8 mouse cellular contexts compared by ENCODE assay signal in the genomic region with DNA sequence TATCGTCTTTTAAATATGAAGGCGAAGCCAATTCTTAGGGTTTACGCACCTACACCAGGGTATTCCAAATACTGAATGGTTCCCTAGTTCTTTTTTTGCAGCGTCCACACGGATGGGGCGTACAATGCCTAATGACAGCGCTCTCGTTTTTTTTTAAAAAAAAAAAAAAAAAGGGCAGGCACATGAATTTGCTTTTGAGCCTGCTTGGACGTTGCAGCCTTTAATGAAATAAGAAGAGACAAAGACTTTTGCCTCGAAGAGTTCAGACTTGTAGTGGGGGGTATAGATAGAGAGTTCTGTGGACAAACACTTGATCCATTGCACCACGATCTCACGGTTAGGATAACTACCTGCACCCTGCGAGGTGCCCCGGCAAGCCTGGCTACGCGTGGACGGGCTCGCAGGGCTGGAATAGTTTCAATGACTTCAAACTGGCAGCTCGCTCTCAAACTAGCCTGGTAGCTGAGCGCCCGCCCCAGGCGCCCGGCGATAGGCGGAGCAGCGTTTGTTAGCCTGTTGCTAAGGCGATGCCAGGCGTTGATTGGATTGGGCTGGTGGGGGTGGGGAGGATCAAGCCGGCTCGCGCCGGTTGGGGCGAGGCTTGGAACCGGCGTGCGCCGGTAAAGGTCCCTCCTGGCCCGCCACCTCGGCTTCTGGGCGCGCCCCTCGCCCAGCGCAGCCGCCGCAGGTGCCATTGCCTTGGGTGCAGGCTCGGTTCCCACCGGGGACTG. TPM values are rescaled to one million over a fixed set of nuclear protein-coding genes. Genes with fewer than 3 reads are reported as not detected.
DNase-seq lines count a peak whose midpoint lies in the region; ATAC-seq and TF ChIP-seq lines count a peak whose summit lies in the region.

No protein-coding gene starts in this region.

- peaks cover 17% of the 10 kb centered on the region for H3K4me1 ChIP-seq in erythroblast, embryonic 14.5 days (ENCODE audit: control insufficient read depth)
- H3K4me1 ChIP-seq in heart, embryonic 12.5 days (replicated peaks) = 0 out of 2 replicates have a peak, but pooled peaks cover 2% of the 10 kb centered on the region
- peaks cover 7% of the 10 kb centered on the region; the same call in 1 of the 2 replicates for H3K4me1 ChIP-seq in kidney, embryonic 16.5 days (ENCODE audit: insufficient read depth, low read length)
- H3K4me1 ChIP-seq in liver, adult 2 months (ENCODE audit: control insufficient read depth, insufficient read depth, low read length) = peaks cover 4% of the 10 kb centered on the region; the same call in 1 of the 2 replicates

- H3K79me2 ChIP-seq in liver, adult 2 months (ENCODE audit: control insufficient read depth, insufficient read depth, low read length) = 0 out of 2 replicates have a peak, but pooled peaks cover 3% of the 10 kb centered on the region

- no peak for TF ChIP-seq CTCF in liver, adult 2 months (IDR thresholded peaks at IDR 0.05; ENCODE audit: low read depth, low read length)

- peak; percentile 81 for TF ChIP-seq POLR2A in liver, adult 2 months (IDR thresholded peaks at IDR 0.05; ENCODE audit: extremely low read depth, insufficient read depth, low read length)

- ATAC-seq in heart, embryonic 12.5 days (ENCODE audit: insufficient number of reproducible peaks, low FRiP score) = peak; percentile 91
- ATAC-seq in kidney, embryonic 16.5 days (ENCODE audit: low FRiP score, low TSS enrichment) = peak; percentile 91
- ATAC-seq in monocyte, adult 5-6 weeks (replicated peaks; ENCODE audit: insufficient number of reproducible peaks, low FRiP score, low TSS enrichment, poor library complexity, severe bottlenecking) = peak; percentile 74

- H3K4me2 ChIP-seq in heart, embryonic 12.5 days = peak overlapping the region; percentile 73
- H3K4me2 ChIP-seq in kidney, embryonic 16.5 days (replicated peaks; ENCODE audit: low read depth, low read length) = peak overlapping the region; percentile 48

- WGBS in heart, embryonic 12.5 days = under 1% methylated on average over 47 of the region's 47 CpGs
- WGBS in kidney, embryonic 16.5 days = under 1% methylated on average over 45 of the region's 47 CpGs
- under 1% methylated on average over 47 of the region's 47 CpGs for WGBS in liver, adult 2 months

- H3K27me3 ChIP-seq in erythroblast, embryonic 14.5 days (ENCODE audit: control insufficient read depth) = 0 out of 2 replicates have a peak, but pooled peaks cover 3% of the 10 kb centered on the region
- no peaks in the 10 kb centered on the region for H3K27me3 ChIP-seq in heart, embryonic 12.5 days (replicated peaks)
- H3K27me3 ChIP-seq in kidney, embryonic 16.5 days (ENCODE audit: insufficient read depth, low read length) = no peaks in the 10 kb centered on the region
- H3K27me3 ChIP-seq in liver, adult 2 months (ENCODE audit: control insufficient read depth, insufficient read depth, low read length) = no peaks in the 10 kb centered on the region

- H3K27ac ChIP-seq in heart, embryonic 12.5 days (ENCODE audit: poor library complexity, severe bottlenecking) = peak overlapping the region; percentile 100
- H3K27ac ChIP-seq in kidney, embryonic 16.5 days (ENCODE audit: low read length) = peak overlapping the region; percentile 100
- H3K27ac ChIP-seq in liver, adult 2 months (replicated peaks; ENCODE audit: insufficient read depth, low read depth, low read length) = peak overlapping the region; percentile 95

- no peaks in the 10 kb centered on the region for H3K9me3 ChIP-seq in erythroblast, embryonic 14.5 days (ENCODE audit: control insufficient read depth, low read length)
- H3K9me3 ChIP-seq in heart, embryonic 12.5 days (replicated peaks) = no peaks in the 10 kb centered on the region
- H3K9me3 ChIP-seq in kidney, embryonic 16.5 days (ENCODE audit: low read length) = no peaks in the 10 kb centered on the region

- DNase-seq in CD4-positive helper T cell, adult 2 months (ENCODE audit: low read depth, low spot score) = peak; percentile 98
- peak; percentile 92 for DNase-seq in brain, embryonic 18.5 days (ENCODE audit: low read depth, low spot score)
- DNase-seq in liver, adult 2 months (ENCODE audit: extremely low read depth, low read depth, low spot score) = peak; percentile 89
- peak; percentile 95 to 96 for DNase-seq in spleen, postnatal 36 days (ENCODE audit: low spot score in 2 of 2)

- peak overlapping the region; percentile 100 for H3K9ac ChIP-seq in heart, embryonic 12.5 days
- peak overlapping the region; percentile 100 for H3K9ac ChIP-seq in kidney, embryonic 16.5 days (replicated peaks; ENCODE audit: low read length)
- peak overlapping the region; percentile 96 for H3K9ac ChIP-seq in liver, adult 2 months (ENCODE audit: low read depth, low read length)

- H3K36me3 ChIP-seq in erythroblast, embryonic 14.5 days (ENCODE audit: control insufficient read depth) = peaks cover 33% of the 10 kb centered on the region
- H3K36me3 ChIP-seq in heart, embryonic 12.5 days = peaks cover 13% of the 10 kb centered on the region
- peaks cover 8% of the 10 kb centered on the region for H3K36me3 ChIP-seq in kidney, embryonic 16.5 days (ENCODE audit: insufficient read depth, low read length)
- H3K36me3 ChIP-seq in liver, adult 2 months (ENCODE audit: control insufficient read depth, insufficient read depth, low read length) = peaks cover 19% of the 10 kb centered on the region

- H3K4me3 ChIP-seq in erythroblast, embryonic 14.5 days (replicated peaks) = peak overlapping the region; percentile 94
- H3K4me3 ChIP-seq in heart, embryonic 12.5 days = peak overlapping the region; percentile 83
- H3K4me3 ChIP-seq in kidney, embryonic 16.5 days (ENCODE audit: low read length) = peak overlapping the region; percentile 88
- H3K4me3 ChIP-seq in liver, adult 2 months (ENCODE audit: insufficient read depth, low read depth, low read length) = peak overlapping the region; percentile 90

RNA-seq across cellular contexts. Expression of gene Arrdc3, which starts 2.1 kb away (rescaled TPM):
- 0.37 and 0.54 TPM in 2 replicates for polyA plus RNA-seq in erythroblast, embryonic 14.5 days (2012)
- 69.6 and 73.4 TPM in 2 replicates for polyA plus RNA-seq in heart, embryonic 12.5 days (2016; fragmentation: Nextera tagmentation; extraction: Ambion mirVana)
- polyA plus RNA-seq in kidney, embryonic 16.5 days (2015; fragmentation: Nextera tagmentation; extraction: Ambion mirVana) = 61.5 and 64.4 TPM in 2 replicates
- 318 and 336 TPM in 2 replicates for total RNA-seq in liver, adult 2 months (2014; rRNA removed)
- 68.9 and 87.1 TPM in 2 replicates for polyA plus RNA-seq in liver, adult 2 months (2012; rRNA removed)
- 183 to 220 TPM (median 202 TPM) in 3 replicates for total RNA-seq in monocyte, adult 5-6 weeks (2017)

Comparison
In these comparisons a context has a peak if more than half of its experiments do, and no peak if none do; other contexts are left out.
1. Peak in every context shown above with its lines: DNase-seq, ATAC-seq, H3K4me3 ChIP-seq and H3K27ac ChIP-seq.
2. RNA of gene Arrdc3, which starts 2.1 kb away (polyA plus RNA-seq): 68.9 to 87.1 TPM in liver, adult 2 months, 69.6 to 73.4 TPM in heart, embryonic 12.5 days and 61.5 to 64.4 TPM in kidney, embryonic 16.5 days; 0.37 to 0.54 TPM in erythroblast, embryonic 14.5 days; every median in the first group is over 10 times any median in the second.